Mouse (Mus musculus): ENCODE data around the gene Ppp3ca.

DNA sequence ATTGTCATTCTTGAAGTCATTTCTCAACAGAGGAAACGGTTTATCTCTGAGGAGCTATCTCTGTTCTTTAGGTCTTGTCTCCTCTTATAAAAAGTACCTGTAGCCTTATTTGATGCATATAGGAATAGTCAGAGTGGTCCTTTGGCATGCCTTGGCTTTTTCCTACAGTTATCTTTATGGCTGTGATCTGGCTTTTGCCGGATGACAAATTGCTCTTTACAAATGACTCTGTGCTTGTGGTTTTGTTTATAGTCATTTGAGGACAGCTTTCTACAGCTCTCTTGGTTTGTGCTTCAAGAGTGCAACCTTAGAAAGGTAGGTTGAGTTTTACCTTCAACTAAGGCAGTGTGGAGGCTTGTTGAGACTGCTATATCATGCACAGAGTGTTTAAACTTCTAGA lies 3.4 kb downstream of the Ppp3ca start:
- TF ChIP-seq CTCF (IDR thresholded peaks at IDR 0.05; ENCODE audit: control insufficient read depth, insufficient read depth, insufficient replicate concordance, low read depth, low read length) (no peak), POLR2A (IDR thresholded peaks at IDR 0.05; ENCODE audit: control insufficient read depth, low read depth, low read length) (no peak)
